Mouse (Mus musculus) embryonic facial prominence, embryonic 13.5 days (tissue): Measurements from ENCODE around the gene Atp8a1. TPM values are rescaled to one million over a fixed set of nuclear protein-coding genes. Genes with fewer than 3 reads are reported as not detected.

Source experiments
- ATAC-seq: fragments of 200-750 bp; cut with Nextera tagmentation; 2 replicates; pipeline ENCODE4 v1.8.0; 2017; ENCODE audit warnings: low read depth; ENCODE audit not compliant: insufficient number of reproducible peaks, insufficient read depth, low FRiP score, low TSS enrichment
- H3K27ac ChIP-seq: fragments of 300-500 bp; sonication (generic); 2 replicates; pipeline ENCODE4 v1.5.1; 2015; ENCODE audit warnings: moderate library complexity, mild to moderate bottlenecking, inconsistent platforms
- H3K27me3 ChIP-seq: fragments of 300-500 bp; sonication (generic); 2 replicates; pipeline ENCODE4 v1.6.1; 2015; ENCODE audit warnings: mild to moderate bottlenecking, inconsistent platforms
- H3K36me3 ChIP-seq: fragments of 300-500 bp; sonication (generic); 2 replicates; pipeline ENCODE4 v1.6.1; 2015; ENCODE audit warnings: mild to moderate bottlenecking, inconsistent platforms
- H3K4me1 ChIP-seq: fragments of 300-500 bp; sonication (generic); 2 replicates; pipeline ENCODE4 v1.6.1; 2015; ENCODE audit warnings: inconsistent platforms
- H3K4me2 ChIP-seq: fragments of 300-500 bp; sonication (generic); 2 replicates; pipeline ENCODE4 v1.6.1; 2015; ENCODE audit warnings: moderate library complexity, mild to moderate bottlenecking, inconsistent platforms
- H3K4me3 ChIP-seq: fragments of 300-500 bp; sonication (generic); 2 replicates; pipeline ENCODE4 v1.5.1; 2015; ENCODE audit warnings: mild to moderate bottlenecking, inconsistent platforms
- H3K9ac ChIP-seq: fragments of 300-500 bp; sonication (generic); 2 replicates; pipeline ENCODE4 v1.6.1; 2015; ENCODE audit warnings: mild to moderate bottlenecking, inconsistent platforms
- H3K9me3 ChIP-seq: fragments of 300-500 bp; sonication (generic); 2 replicates; pipeline ENCODE4 v1.6.1; 2016; ENCODE audit warnings: inconsistent platforms
- WGBS: fragments of 180-500 bp; shearing (Covaris S2); methylation state at CpG from one replicate; pipeline ENCODE4 v1.1.7; 2015; ENCODE audit warnings: mixed read lengths; 5-methylcytosine and 5-hydroxymethylcytosine counted together
- polyA plus RNA-seq: library from polyadenylated mRNA; unstranded; fragments of >200 nt; fragmentation: Nextera tagmentation; extraction: Ambion mirVana; gene quantifications from 2 replicates; pipeline ENCODE4 v1.2.1, GENCODE M21; 2015

The Atp8a1 gene
- polyA plus RNA-seq, 1 experiment from 2014 or later = 4.3 TPM

GRCm38 (mm10) chr5:67608674-67609519 lies 238.3 kb downstream of the Atp8a1 start:
- peak overlapping the region; percentile 64 for H3K9ac ChIP-seq

GRCm38 (mm10) chr5:67607804-67608673 lies 239.2 kb downstream of the Atp8a1 start, which contains the start of gene Shisa3:
Gene Shisa3, plus strand, starts transcription at chr5:67607882.
- under 1% methylated on average over 80 of the region's 86 CpGs for WGBS
- ATAC-seq = no peak
- Histone ChIP-seq H3K36me3 (no peaks in the 10 kb centered on the region), H3K4me1 (peaks cover 19% of the 10 kb centered on the region), H3K4me3 (peak within 1 kb of the TSS; percentile 54), H3K27ac (no peak within 1 kb of the TSS), H3K4me2 (peak within 1 kb of the TSS; percentile 95), H3K9me3 (no peaks in the 10 kb centered on the region), H3K27me3 (peaks cover 85% of the 10 kb centered on the region), H3K9ac (peak within 1 kb of the TSS; percentile 64)

More at GRCm38 (mm10) chr5:67608674-67609519, 238.3 kb downstream of the Atp8a1 start:
- peaks cover 85% of the 10 kb centered on the region for H3K27me3 ChIP-seq
- H3K4me3 ChIP-seq = peak overlapping the region; percentile 54
- no peaks in the 10 kb centered on the region for H3K9me3 ChIP-seq
- H3K4me1 ChIP-seq = peaks cover 19% of the 10 kb centered on the region
- no peaks in the 10 kb centered on the region for H3K36me3 ChIP-seq
- no peak overlapping the region for H3K27ac ChIP-seq
- H3K4me2 ChIP-seq = peak overlapping the region; percentile 95
- ATAC-seq = no peak
- WGBS = 2% methylated on average over 31 of the region's 31 CpGs

- H3K36me3 ChIP-seq = no peaks in the 10 kb centered on the region
- under 1% methylated on average over 66 of the region's 66 CpGs for WGBS
- H3K4me2 ChIP-seq = peak overlapping the region; percentile 95
- H3K9me3 ChIP-seq = no peaks in the 10 kb centered on the region
- ATAC-seq = no peak
- H3K27me3 ChIP-seq = peaks cover 87% of the 10 kb centered on the region
- H3K9ac ChIP-seq = peak overlapping the region; percentile 64; the same call in 1 of the 2 replicates
- H3K4me3 ChIP-seq = peak overlapping the region; percentile 54
- no peak overlapping the region for H3K27ac ChIP-seq
- peaks cover 19% of the 10 kb centered on the region for H3K4me1 ChIP-seq
These were observed 240.1 kb downstream of the Atp8a1 start for GRCm38 (mm10) chr5:67606916-67607803.

- Histone ChIP-seq H3K9ac (no peak overlapping the region), H3K9me3 (no peaks in the 10 kb centered on the region), H3K4me2 (no peak overlapping the region), H3K4me3 (no peak overlapping the region), H3K27me3 (peaks cover 84% of the 10 kb centered on the region), H3K27ac (no peak overlapping the region), H3K36me3 (no peaks in the 10 kb centered on the region), H3K4me1 (peaks cover 19% of the 10 kb centered on the region)
- 37% methylated on average over 5 of the region's 5 CpGs for WGBS
- ATAC-seq = no peak
These were observed 241.3 kb downstream of the Atp8a1 start for GRCm38 (mm10) chr5:67605951-67606350.

- peaks cover 41% of the 10 kb centered on the region for H3K27me3 ChIP-seq
- H3K27ac ChIP-seq = no peak overlapping the region
- no peak overlapping the region for H3K4me3 ChIP-seq
- no peaks in the 10 kb centered on the region for H3K36me3 ChIP-seq
- no peaks in the 10 kb centered on the region for H3K4me1 ChIP-seq
- ATAC-seq = no peak
- H3K9me3 ChIP-seq = no peaks in the 10 kb centered on the region
- no peak overlapping the region for H3K9ac ChIP-seq
- 84% methylated on average over 9 of the region's 9 CpGs for WGBS
- H3K4me2 ChIP-seq = no peak overlapping the region
These were observed 247.3 kb downstream of the Atp8a1 start for GRCm38 (mm10) chr5:67599935-67600334.

GRCm38 (mm10) chr5:67595629-67596028 lies 251.6 kb downstream of the Atp8a1 start:
- WGBS = 70% methylated on average over 7 of the region's 7 CpGs
- ATAC-seq = no peak
- Histone ChIP-seq H3K27ac (no peak overlapping the region), H3K4me1 (no peaks in the 10 kb centered on the region), H3K4me3 (no peak overlapping the region), H3K4me2 (no peak overlapping the region), H3K36me3 (no peaks in the 10 kb centered on the region), H3K9me3 (no peaks in the 10 kb centered on the region), H3K9ac (no peak overlapping the region), H3K27me3 (peaks cover 9% of the 10 kb centered on the region; the same call in 1 of the 2 replicates)

- WGBS = 68% methylated on average over 1 of the region's 1 CpGs
- H3K9me3 ChIP-seq = no peaks in the 10 kb centered on the region
- 0 out of 2 replicates have a peak, but pooled peaks cover 5% of the 10 kb centered on the region for H3K27me3 ChIP-seq
- no peak overlapping the region for H3K9ac ChIP-seq
- ATAC-seq = no peak
- H3K4me1 ChIP-seq = no peaks in the 10 kb centered on the region
- no peak overlapping the region for H3K4me2 ChIP-seq
- H3K4me3 ChIP-seq = no peak overlapping the region
- no peaks in the 10 kb centered on the region for H3K36me3 ChIP-seq
- no peak overlapping the region for H3K27ac ChIP-seq
These were observed 252.2 kb downstream of the Atp8a1 start for GRCm38 (mm10) chr5:67595070-67595469.

- 46% methylated on average over 6 of the region's 6 CpGs for WGBS
- H3K27me3 ChIP-seq = no peaks in the 10 kb centered on the region
- H3K36me3 ChIP-seq = no peaks in the 10 kb centered on the region
- H3K9me3 ChIP-seq = no peaks in the 10 kb centered on the region
- ATAC-seq = no peak
- no peak overlapping the region for H3K27ac ChIP-seq
- no peak overlapping the region for H3K9ac ChIP-seq
- no peak overlapping the region for H3K4me3 ChIP-seq
- H3K4me2 ChIP-seq = no peak overlapping the region
- no peaks in the 10 kb centered on the region for H3K4me1 ChIP-seq
These were observed 267.3 kb downstream of the Atp8a1 start for GRCm38 (mm10) chr5:67579725-67580633.

- Histone ChIP-seq H3K4me2 (no peak overlapping the region), H3K4me3 (no peak overlapping the region), H3K27ac (no peak overlapping the region), H3K36me3 (no peaks in the 10 kb centered on the region), H3K27me3 (0 out of 2 replicates have a peak, but pooled peaks cover 5% of the 10 kb centered on the region), H3K9me3 (no peaks in the 10 kb centered on the region), H3K9ac (no peak overlapping the region), H3K4me1 (no peaks in the 10 kb centered on the region)
- 92% methylated on average over 2 of the region's 2 CpGs for WGBS
- no peak for ATAC-seq
These were observed 271.5 kb downstream of the Atp8a1 start for GRCm38 (mm10) chr5:67575705-67576104.

- Histone ChIP-seq H3K27ac (no peak overlapping the region), H3K9me3 (no peaks in the 10 kb centered on the region), H3K27me3 (0 out of 2 replicates have a peak, but pooled peaks cover 5% of the 10 kb centered on the region), H3K9ac (no peak overlapping the region), H3K4me1 (no peaks in the 10 kb centered on the region), H3K36me3 (no peaks in the 10 kb centered on the region), H3K4me3 (no peak overlapping the region), H3K4me2 (no peak overlapping the region)
- 92% methylated on average over 9 of the region's 9 CpGs for WGBS
- no peak for ATAC-seq
These were observed 273.2 kb downstream of the Atp8a1 start for GRCm38 (mm10) chr5:67574039-67574438.
